13 mouse cellular contexts compared by ENCODE assay signal in genomic region chr15:12376491-12377069, GRCm38 (mm10). TPM values are rescaled to one million over a fixed set of nuclear protein-coding genes. Genes with fewer than 3 reads are reported as not detected.
DNase-seq lines count a peak whose midpoint lies in the region; ATAC-seq and TF ChIP-seq lines count a peak whose summit lies in the region.
"Had no signal": no experiment of that assay in that cellular context is flagged by ENCODE, and none has a peak within 500 bp of the region (broad histone marks: within the 10 kb centered on the region; RNA-seq: fewer than 3 reads in every experiment).

No protein-coding gene starts in this region.

- no peaks in the 10 kb centered on the region for H3K9me3 ChIP-seq in hindbrain, embryonic 10.5 days
- no peaks in the 10 kb centered on the region for H3K9me3 ChIP-seq in hindbrain, embryonic 16.5 days (ENCODE audit: control insufficient read depth, low read length)
- no peaks in the 10 kb centered on the region for H3K9me3 ChIP-seq in liver, embryonic 14.5 days (ENCODE audit: control insufficient read depth, low read length)
- no peaks in the 10 kb centered on the region for H3K9me3 ChIP-seq in stomach, embryonic 15.5 days
- H3K9me3 ChIP-seq: forebrain, embryonic 13.5 days; neural tube, embryonic 15.5 days had no signal

- H3K4me2 ChIP-seq in hindbrain, embryonic 16.5 days (ENCODE audit: low read length), result no peak overlapping the region
- peak overlapping the region; percentile 80 for H3K4me2 ChIP-seq in liver, embryonic 14.5 days (ENCODE audit: low read depth)
- H3K4me2 ChIP-seq in stomach, embryonic 15.5 days, result peak overlapping the region; percentile 55

- 40% methylated on average over 13 of the region's 13 CpGs for WGBS in hindbrain, embryonic 10.5 days
- 47% methylated on average over 13 of the region's 13 CpGs for WGBS in hindbrain, embryonic 16.5 days
- WGBS in liver, embryonic 14.5 days (ENCODE audit: insufficient replicate concordance), result 17% methylated on average over 13 of the region's 13 CpGs
- WGBS in stomach, embryonic 15.5 days, result 56% methylated on average over 13 of the region's 13 CpGs

- peak overlapping the region; percentile 49; the same call in 1 of the 2 replicates for H3K4me3 ChIP-seq in hindbrain, embryonic 10.5 days
- H3K4me3 ChIP-seq in hindbrain, embryonic 16.5 days (ENCODE audit: low read length), result no peak overlapping the region
- H3K4me3 ChIP-seq in liver, embryonic 14.5 days (ENCODE audit: insufficient read depth in 1 of 2, low read depth in 2 of 2, low read length in 2 of 2), result no peak overlapping the region; a peak in 1 of 4 replicates
- no peak overlapping the region for H3K4me3 ChIP-seq in stomach, embryonic 15.5 days (replicated peaks)
- H3K4me3 ChIP-seq: neural tube, embryonic 15.5 days had no signal

- H3K4me1 ChIP-seq in hindbrain, embryonic 10.5 days (replicated peaks), result peaks cover 32% of the 10 kb centered on the region
- peaks cover 10% of the 10 kb centered on the region for H3K4me1 ChIP-seq in hindbrain, embryonic 16.5 days (ENCODE audit: control insufficient read depth, insufficient read depth, low read depth, low read length)
- H3K4me1 ChIP-seq in liver, embryonic 14.5 days (replicated peaks; ENCODE audit: control insufficient read depth in 2 of 2, insufficient read depth in 2 of 2, low read length in 1 of 2), result peaks cover 2 to 8% of the 10 kb centered on the region in 2 experiments; a peak in 3 of 4 replicates
- H3K4me1 ChIP-seq in stomach, embryonic 15.5 days, result peaks cover 17% of the 10 kb centered on the region

- H3K9ac ChIP-seq in hindbrain, embryonic 16.5 days (ENCODE audit: low read depth, low read length), result no peak overlapping the region
- H3K9ac ChIP-seq in liver, embryonic 14.5 days (replicated peaks), result no peak overlapping the region; the same call in 1 of the 2 replicates
- H3K9ac ChIP-seq in stomach, embryonic 15.5 days, result no peak overlapping the region
- H3K9ac ChIP-seq: neural tube, embryonic 15.5 days had no signal

- peaks cover 4% of the 10 kb centered on the region; the same call in 1 of the 2 replicates for H3K36me3 ChIP-seq in hindbrain, embryonic 10.5 days
- H3K36me3 ChIP-seq in hindbrain, embryonic 16.5 days (ENCODE audit: control insufficient read depth, insufficient read depth, low read length), result no peaks in the 10 kb centered on the region
- H3K36me3 ChIP-seq in liver, embryonic 14.5 days (replicated peaks; ENCODE audit: control insufficient read depth, insufficient read depth, low read depth), result no peaks in the 10 kb centered on the region
- H3K36me3 ChIP-seq in stomach, embryonic 15.5 days, result peaks cover 4% of the 10 kb centered on the region; the same call in 1 of the 2 replicates
- H3K36me3 ChIP-seq: neural tube, embryonic 15.5 days had no signal

- no peak for DNase-seq in hindbrain, embryonic 10.5 days (ENCODE audit: low spot score)
- DNase-seq in thymus, postnatal 0 days (ENCODE audit: low spot score), result peak; percentile 24
- no peak for DNase-seq in thymus, adult 18-20 months
- no peak for DNase-seq in liver, embryonic 14.5 days (ENCODE audit: low read depth in 3 of 3, low spot score in 3 of 3)
- DNase-seq in cerebellum, adult 9-11 months, result no peak

- TF ChIP-seq CTCF in liver, embryonic 14.5 days (IDR thresholded peaks at IDR 0.05; ENCODE audit: low read depth), result no peak

- no peak for ATAC-seq in hindbrain, embryonic 16.5 days
- no peak for ATAC-seq in liver, embryonic 14.5 days (ENCODE audit: insufficient read depth)
- no peak for ATAC-seq in stomach, embryonic 15.5 days (ENCODE audit: insufficient read depth, low FRiP score, low read depth)
- ATAC-seq in frontal cortex, adult (ENCODE audit: low TSS enrichment), result no peak

- no peak for TF ChIP-seq EP300 in liver, embryonic 14.5 days (IDR thresholded peaks at IDR 0.05; ENCODE audit: low read depth)

- H3K27ac ChIP-seq in hindbrain, embryonic 10.5 days, result peak overlapping the region; percentile 62; the same call in 1 of the 2 replicates
- H3K27ac ChIP-seq in hindbrain, embryonic 16.5 days (ENCODE audit: low read depth, low read length), result no peak overlapping the region
- no peak overlapping the region for H3K27ac ChIP-seq in liver, embryonic 14.5 days
- peak overlapping the region; percentile 57; the same call in 1 of the 2 replicates for H3K27ac ChIP-seq in stomach, embryonic 15.5 days
- H3K27ac ChIP-seq: forebrain, embryonic 13.5 days had no signal

- H3K27me3 ChIP-seq in hindbrain, embryonic 10.5 days (ENCODE audit: insufficient read depth, poor library complexity, severe bottlenecking), result peaks cover 38% of the 10 kb centered on the region
- H3K27me3 ChIP-seq in hindbrain, embryonic 16.5 days (replicated peaks; ENCODE audit: control insufficient read depth, insufficient read depth, low read length), result no peaks in the 10 kb centered on the region
- no peaks in the 10 kb centered on the region for H3K27me3 ChIP-seq in liver, embryonic 14.5 days (ENCODE audit: control insufficient read depth, insufficient read depth, low read length)
- no peaks in the 10 kb centered on the region for H3K27me3 ChIP-seq in stomach, embryonic 15.5 days (replicated peaks)
- H3K27me3 ChIP-seq: forebrain, embryonic 13.5 days had no signal

RNA-seq across cellular contexts. Expression of gene 1810049J17Rik, which starts 54.9 kb away (rescaled TPM):
- polyA plus RNA-seq in hindbrain, embryonic 10.5 days (2016; fragmentation: Nextera tagmentation; extraction: Ambion mirVana), result 0.76 and 1.3 TPM in 2 replicates
- polyA plus RNA-seq in hindbrain, embryonic 16.5 days (2015; fragmentation: Nextera tagmentation; extraction: Ambion mirVana), result 0.62 and 1.1 TPM in 2 replicates
- 1.6 and 2.0 TPM in 2 replicates for polyA plus RNA-seq in thymus, postnatal 0 days (2015; fragmentation: Nextera tagmentation; extraction: Ambion mirVana)
- polyA plus RNA-seq in liver, embryonic 14.5 days (2012; rRNA removed), result not detected in 2 replicates
- polyA plus RNA-seq in liver, embryonic 14.5 days (2014; fragmentation: Nextera tagmentation; extraction: Ambion mirVana), result 2.3 and 3.1 TPM in 2 replicates
- 0.39 TPM in 1 of 2 replicates, not detected in the other for polyA plus RNA-seq in stomach, embryonic 15.5 days (2015; fragmentation: Nextera tagmentation; extraction: Ambion mirVana)
- polyA plus RNA-seq: activated CD4-positive, CD25-positive, alpha-beta regulatory T cell, adult 4 months; forebrain, embryonic 13.5 days; inflammation-experienced regulatory T-cells, adult 6 months; liver, adult 2 months; neural tube, embryonic 15.5 days had no signal

RNA-seq across cellular contexts. Expression of gene Golph3, which starts 55.3 kb away (rescaled TPM):
- polyA plus RNA-seq in hindbrain, embryonic 10.5 days (2016; fragmentation: Nextera tagmentation; extraction: Ambion mirVana), result 68.0 and 70.6 TPM in 2 replicates
- 64.2 and 66.1 TPM in 2 replicates for polyA plus RNA-seq in hindbrain, embryonic 16.5 days (2015; fragmentation: Nextera tagmentation; extraction: Ambion mirVana)
- 78.6 and 84.1 TPM in 2 replicates for polyA plus RNA-seq in thymus, postnatal 0 days (2015; fragmentation: Nextera tagmentation; extraction: Ambion mirVana)
- 33.8 and 35.2 TPM in 2 replicates for polyA plus RNA-seq in liver, embryonic 14.5 days (2012; rRNA removed)
- 58.4 and 60.9 TPM in 2 replicates for polyA plus RNA-seq in liver, embryonic 14.5 days (2014; fragmentation: Nextera tagmentation; extraction: Ambion mirVana)
- polyA plus RNA-seq in stomach, embryonic 15.5 days (2015; fragmentation: Nextera tagmentation; extraction: Ambion mirVana), result 91.3 and 91.4 TPM in 2 replicates

Comparison
In these comparisons a context has a peak if more than half of its experiments do, and no peak if none do; other contexts are left out.
1. H3K27ac ChIP-seq: peak in hindbrain, embryonic 10.5 days (single experiment) and stomach, embryonic 15.5 days (single experiment); none in hindbrain, embryonic 16.5 days (single experiment) and liver, embryonic 14.5 days (single experiment).